8 mouse cellular contexts compared by ENCODE assay signal in genomic region chr11:88863071-88863903, GRCm38 (mm10). TPM values are rescaled to one million over a fixed set of nuclear protein-coding genes. Genes with fewer than 3 reads are reported as not detected.
DNase-seq lines count a peak whose midpoint lies in the region; ATAC-seq and TF ChIP-seq lines count a peak whose summit lies in the region.

No protein-coding gene starts in this region.

- ATAC-seq in heart, embryonic 14.5 days (ENCODE audit: insufficient number of reproducible peaks, insufficient read depth, low FRiP score, low read depth): no peak
- ATAC-seq in neural tube, embryonic 11.5 days (ENCODE audit: insufficient read depth, low FRiP score, low TSS enrichment): no peak

- no peaks in the 10 kb centered on the region for H3K9me3 ChIP-seq in heart, embryonic 14.5 days (ENCODE audit: control insufficient read depth, low read length)
- no peaks in the 10 kb centered on the region for H3K9me3 ChIP-seq in neural tube, embryonic 11.5 days (ENCODE audit: control insufficient read depth, low read length)

- intact Hi-C loops in left cerebral cortex, adult 2 months (cut with DNase I): loop anchor here (5.0 kb wide), 2 partner anchors 94 to 109 kb away; partner anchors contain the start of genes Coil and Scpep1
- intact Hi-C loops in left cerebral cortex, postnatal 14 days (cut with DNase I): no loop called here

- H3K4me2 ChIP-seq in heart, embryonic 14.5 days (ENCODE audit: low read length): peak overlapping the region; percentile 94
- H3K4me2 ChIP-seq in neural tube, embryonic 11.5 days (ENCODE audit: low read depth): peak overlapping the region; percentile 93

- H3K4me3 ChIP-seq in left cerebral cortex, adult 2 months: peak overlapping the region; percentile 95
- H3K4me3 ChIP-seq in bone marrow, adult 2 months (replicated peaks; ENCODE audit: control insufficient read depth, low read depth, low read length): peak overlapping the region; percentile 4
- H3K4me3 ChIP-seq in heart, embryonic 14.5 days (ENCODE audit: control insufficient read depth in 1 of 2, insufficient read depth in 1 of 2, low read depth in 1 of 2, low read length in 2 of 2): peak overlapping the region; percentile 74 to 87
- peak overlapping the region; percentile 67 for H3K4me3 ChIP-seq in neural tube, embryonic 11.5 days (ENCODE audit: low read depth, low read length)

- H3K4me1 ChIP-seq in bone marrow, adult 2 months (ENCODE audit: control insufficient read depth, insufficient read depth, low read length): no peaks in the 10 kb centered on the region
- H3K4me1 ChIP-seq in heart, embryonic 14.5 days (ENCODE audit: control insufficient read depth in 2 of 2, insufficient read depth in 2 of 2, low read length in 2 of 2): peaks cover 8 to 31% of the 10 kb centered on the region in 2 experiments
- peaks cover 2% of the 10 kb centered on the region; the same call in 1 of the 2 replicates for H3K4me1 ChIP-seq in neural tube, embryonic 11.5 days (ENCODE audit: control insufficient read depth, insufficient read depth, low read length)

- TF ChIP-seq CTCF in left cerebral cortex, adult 2 months (IDR thresholded peaks at IDR 0.05): no peak
- TF ChIP-seq CTCF in bone marrow, adult 2 months (IDR thresholded peaks at IDR 0.05; ENCODE audit: control insufficient read depth, insufficient read depth, low read length): no peak

- no peaks in the 10 kb centered on the region for H3K27me3 ChIP-seq in heart, embryonic 14.5 days (ENCODE audit: control insufficient read depth, insufficient read depth, low read length)
- no peaks in the 10 kb centered on the region for H3K27me3 ChIP-seq in neural tube, embryonic 11.5 days (ENCODE audit: control insufficient read depth, insufficient read depth, low read length)

- H3K36me3 ChIP-seq in heart, embryonic 14.5 days (ENCODE audit: control insufficient read depth, insufficient read depth, low read length): no peaks in the 10 kb centered on the region
- no peaks in the 10 kb centered on the region for H3K36me3 ChIP-seq in neural tube, embryonic 11.5 days (ENCODE audit: control insufficient read depth, insufficient read depth, low read length)

- 3% methylated on average over 32 of the region's 32 CpGs for WGBS in bone marrow, adult 2 months
- 1% methylated on average over 32 of the region's 32 CpGs for WGBS in heart, embryonic 14.5 days
- under 1% methylated on average over 32 of the region's 32 CpGs for WGBS in neural tube, embryonic 11.5 days

- no peak for TF ChIP-seq POLR2A in bone marrow, adult 2 months (IDR thresholded peaks at IDR 0.05; ENCODE audit: borderline replicate concordance, control insufficient read depth, low read depth, low read length)

- DNase-seq in left cerebral cortex, adult 2 months (ENCODE audit: extremely low spot score in 1 of 2, low spot score in 2 of 2): no peak
- DNase-seq in left cerebral cortex, postnatal 14 days (ENCODE audit: low spot score in 2 of 2): no peak
- peak; percentile 59 to 83 for DNase-seq in kidney, postnatal 25 days
- DNase-seq in neural tube, embryonic 11.5 days (ENCODE audit: low spot score): peak; percentile 43
- DNase-seq in layer of hippocampus, adult 18-20 months (ENCODE audit: low spot score in 2 of 2): no peak
- DNase-seq in layer of hippocampus, postnatal 25 days (ENCODE audit: extremely low spot score in 1 of 2, low spot score in 1 of 2): no peak

- H3K27ac ChIP-seq in left cerebral cortex, adult 2 months: peak overlapping the region; percentile 73; the same call in 1 of the 2 replicates
- H3K27ac ChIP-seq in bone marrow, adult 2 months (ENCODE audit: control insufficient read depth, insufficient read depth, low read depth, low read length, poor library complexity): no peak overlapping the region
- peak overlapping the region; percentile 69 to 90 for H3K27ac ChIP-seq in heart, embryonic 14.5 days (replicated peaks in 1 of 2; ENCODE audit: control insufficient read depth in 1 of 2, insufficient read depth in 1 of 2, low read depth in 2 of 2, low read length in 2 of 2)
- H3K27ac ChIP-seq in neural tube, embryonic 11.5 days (ENCODE audit: low read depth, low read length): no peak overlapping the region

- H3K9ac ChIP-seq in heart, embryonic 14.5 days (ENCODE audit: low read length): peak overlapping the region; percentile 93
- peak overlapping the region; percentile 70 for H3K9ac ChIP-seq in neural tube, embryonic 11.5 days (ENCODE audit: low read length)

RNA-seq across cellular contexts. Expression of gene Akap1, which starts 1.1 kb away (rescaled TPM):
- total RNA-seq in left cerebral cortex, adult 2 months (2021): 10 to 100 TPM; 39.8 to 40.1 TPM
- 10 to 100 TPM; 38.4 to 40.3 TPM for total RNA-seq in left cerebral cortex, postnatal 14 days (2021)
- polyA plus RNA-seq in bone marrow, adult 2 months (2011; ENCODE audit: insufficient read depth, insufficient read length, low replicate concordance, missing spikeins): 3.7 and 7.7 TPM in 2 replicates
- 40.5 and 42.0 TPM in 2 replicates for polyA plus RNA-seq in heart, embryonic 14.5 days (2014; fragmentation: Nextera tagmentation; extraction: Ambion mirVana)
- 18.0 and 19.5 TPM in 2 replicates for polyA plus RNA-seq in neural tube, embryonic 11.5 days (2014; fragmentation: Nextera tagmentation; extraction: Ambion mirVana)
- total RNA-seq in layer of hippocampus, adult 18-20 months (2021): 10 to 100 TPM; 40.9 to 42.9 TPM
- 10 to 100 TPM; 39.8 to 42.6 TPM for total RNA-seq in layer of hippocampus, postnatal 25 days (2021)

Comparison
In these comparisons a context has a peak if more than half of its experiments do, and no peak if none do; other contexts are left out.
1. DNase-seq: peak in kidney, postnatal 25 days (2 of 2) and neural tube, embryonic 11.5 days (single experiment); none in left cerebral cortex, adult 2 months (0 of 2), left cerebral cortex, postnatal 14 days (0 of 2), layer of hippocampus, adult 18-20 months (0 of 2) and layer of hippocampus, postnatal 25 days (0 of 2).
2. H3K27ac ChIP-seq: peak in left cerebral cortex, adult 2 months (single experiment) and heart, embryonic 14.5 days (2 of 2); none in bone marrow, adult 2 months (single experiment) and neural tube, embryonic 11.5 days (single experiment).
3. H3K4me3 ChIP-seq: peak in every context shown above with its lines; median percentile 95 in left cerebral cortex, adult 2 months; 80 in heart, embryonic 14.5 days; 67 in neural tube, embryonic 11.5 days; 4 in bone marrow, adult 2 months.